Comparison of ENCODE assay signal across 12 mouse cellular contexts in the genomic region with DNA sequence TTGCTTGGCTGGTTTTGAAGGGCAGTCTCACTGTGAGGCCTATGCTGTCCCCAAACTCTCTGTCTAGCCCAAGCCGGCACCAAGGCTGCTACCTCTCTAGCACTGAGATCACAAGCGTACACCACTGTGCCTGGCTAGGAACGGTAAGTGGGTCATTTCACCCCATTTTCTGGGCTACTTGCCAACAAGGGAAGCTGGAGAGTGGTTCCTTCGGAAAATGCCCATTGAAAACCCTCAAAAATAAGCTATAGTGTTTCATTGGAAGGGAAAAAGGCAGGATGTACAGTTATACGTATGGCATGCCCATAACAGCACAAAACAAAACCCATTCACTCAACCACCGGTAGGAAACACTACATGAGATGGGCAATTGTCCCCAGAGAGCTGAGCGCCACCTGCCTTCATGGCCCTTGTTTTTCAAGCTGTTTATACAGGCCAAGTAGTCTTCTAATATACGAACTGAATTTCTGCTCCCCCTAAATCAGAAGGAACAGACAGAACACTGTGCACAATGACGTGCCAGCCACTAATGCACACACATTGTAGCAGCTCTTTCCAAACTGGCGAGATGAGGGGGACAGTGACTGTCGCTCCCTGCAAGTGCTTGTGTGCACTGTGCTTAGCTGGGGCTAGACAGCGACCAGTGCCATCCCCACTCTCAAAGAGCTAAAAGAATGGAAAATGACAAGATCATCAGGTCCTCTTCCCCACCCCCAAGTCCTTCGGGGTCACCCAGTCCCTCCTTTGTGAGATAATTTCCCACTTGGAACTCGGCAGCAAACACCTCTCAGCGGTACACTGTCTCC. TPM values are rescaled to one million over a fixed set of nuclear protein-coding genes. Genes with fewer than 3 reads are reported as not detected.
DNase-seq lines count a peak whose midpoint lies in the region; ATAC-seq lines count a peak whose summit lies in the region.
"Had no signal": no experiment of that assay in that cellular context is flagged by ENCODE, and none has a peak within 500 bp of the region (broad histone marks: within the 10 kb centered on the region; RNA-seq: fewer than 3 reads in every experiment).

No protein-coding gene starts in this region.

- H3K4me1 ChIP-seq in neural tube, embryonic 13.5 days (replicated peaks): peaks cover 77% of the 10 kb centered on the region
- H3K4me1 ChIP-seq in midbrain, embryonic 13.5 days (replicated peaks): peaks cover 70% of the 10 kb centered on the region

- DNase-seq in frontal cortex, postnatal 36 days (ENCODE audit: low spot score in 2 of 2): no peak
- DNase-seq in neural tube, embryonic 10.5 days (ENCODE audit: extremely low spot score, low spot score): no peak
- peak; percentile 75 for DNase-seq in cerebellum, adult 11-12 months
- peak; percentile 13 for DNase-seq in induced T-regulatory cell, adult 2 months (ENCODE audit: low read depth)
- no peak for DNase-seq in embryo, embryonic 11 days
- DNase-seq: heart, postnatal 10 days; kidney, postnatal 4 days had no signal

- no peak overlapping the region for H3K4me3 ChIP-seq in neural tube, embryonic 13.5 days
- H3K4me3 ChIP-seq in midbrain, embryonic 13.5 days (replicated peaks): no peak overlapping the region
- H3K4me3 ChIP-seq: limb, embryonic 13.5 days had no signal

- H3K27ac ChIP-seq in neural tube, embryonic 13.5 days (replicated peaks): 0 out of 2 replicates have a peak overlapping the region, but pooled peaks have one; percentile 38
- no peak overlapping the region for H3K27ac ChIP-seq in midbrain, embryonic 13.5 days
- H3K27ac ChIP-seq: limb, embryonic 13.5 days had no signal

- no peak overlapping the region for H3K4me2 ChIP-seq in neural tube, embryonic 13.5 days
- no peak overlapping the region for H3K4me2 ChIP-seq in midbrain, embryonic 13.5 days (replicated peaks)
- H3K4me2 ChIP-seq: limb, embryonic 13.5 days; midbrain, embryonic 11.5 days had no signal

- H3K9me3 ChIP-seq in neural tube, embryonic 13.5 days: no peaks in the 10 kb centered on the region
- H3K9me3 ChIP-seq in midbrain, embryonic 13.5 days: no peaks in the 10 kb centered on the region
- H3K9me3 ChIP-seq: limb, embryonic 13.5 days had no signal

- no peak overlapping the region for H3K9ac ChIP-seq in neural tube, embryonic 13.5 days
- H3K9ac ChIP-seq in midbrain, embryonic 13.5 days (replicated peaks): no peak overlapping the region
- H3K9ac ChIP-seq: limb, embryonic 13.5 days had no signal

- H3K36me3 ChIP-seq in neural tube, embryonic 13.5 days: peaks cover 17% of the 10 kb centered on the region
- peaks cover 15% of the 10 kb centered on the region for H3K36me3 ChIP-seq in midbrain, embryonic 13.5 days
- H3K36me3 ChIP-seq: limb, embryonic 13.5 days had no signal

- ATAC-seq in frontal cortex, adult (ENCODE audit: low TSS enrichment): peak; percentile 25; the same call in 1 of the 2 replicates
- no peak for ATAC-seq in neural tube, embryonic 13.5 days (ENCODE audit: low read depth)
- no peak for ATAC-seq in midbrain, embryonic 13.5 days

- H3K27me3 ChIP-seq in neural tube, embryonic 13.5 days: peaks cover 4% of the 10 kb centered on the region; the same call in 1 of the 2 replicates
- 0 out of 2 replicates have a peak, but pooled peaks cover 2% of the 10 kb centered on the region for H3K27me3 ChIP-seq in midbrain, embryonic 13.5 days

- WGBS in neural tube, embryonic 13.5 days: 70% methylated on average over 15 of the region's 15 CpGs
- WGBS in midbrain, embryonic 13.5 days: 81% methylated on average over 15 of the region's 15 CpGs

RNA-seq across cellular contexts. Expression of a gene that starts 8.4 kb away (rescaled TPM):
- polyA plus RNA-seq in neural tube, embryonic 13.5 days (2015; fragmentation: Nextera tagmentation; extraction: Ambion mirVana): 11.0 and 11.8 TPM in 2 replicates
- 15.6 and 16.5 TPM in 2 replicates for polyA plus RNA-seq in midbrain, embryonic 13.5 days (2015; fragmentation: Nextera tagmentation; extraction: Ambion mirVana)

Comparison
In these comparisons a context has a peak if more than half of its experiments do, and no peak if none do; other contexts are left out.
1. DNase-seq: peak in cerebellum, adult 11-12 months (single experiment) and induced T-regulatory cell, adult 2 months (single experiment); none in frontal cortex, postnatal 36 days (0 of 2), neural tube, embryonic 10.5 days (single experiment) and embryo, embryonic 11 days (single experiment).